Mouse (Mus musculus) intestine, embryonic 14.5 days (tissue): ENCODE results near the gene Usp30. TPM values are rescaled to one million over a fixed set of nuclear protein-coding genes. Genes with fewer than 3 reads are reported as not detected.

Experiments
- ATAC-seq: fragments of 200-750 bp; cut with Nextera tagmentation; replicated peaks from 2 replicates; pipeline ENCODE4 v1.8.0; 2017; ENCODE audit warnings: low read depth, moderate number of reproducible peaks, moderate TSS enrichment, moderate library complexity; ENCODE audit not compliant: low FRiP score, low TSS enrichment
- DNase-seq: peaks from one replicate; pipeline ENCODE4 v3.0.0-alpha.2; 2018; ENCODE audit warnings: low spot score
- H3K27ac ChIP-seq: fragments of 300-500 bp; sonication (generic); 2 replicates; pipeline ENCODE4 v1.5.1; 2014; ENCODE audit warnings: low read depth, mild to moderate bottlenecking, control low read depth
- H3K27me3 ChIP-seq: fragments of 300-500 bp; sonication (generic); replicated peaks from 2 replicates; pipeline ENCODE4 v1.6.1; 2014; ENCODE audit warnings: low read length, control low read depth; ENCODE audit not compliant: control insufficient read depth, insufficient read depth
- H3K36me3 ChIP-seq: fragments of 300-500 bp; sonication (generic); 2 replicates; pipeline ENCODE4 v1.6.1; 2014; ENCODE audit warnings: low read length, control low read depth; ENCODE audit not compliant: control insufficient read depth, insufficient read depth
- H3K4me1 ChIP-seq: fragments of 300-500 bp; sonication (generic); replicated peaks from 2 replicates; pipeline ENCODE4 v1.6.1; 2014; ENCODE audit warnings: low read length, control low read depth, mixed read lengths; ENCODE audit not compliant: control insufficient read depth, insufficient read depth
- H3K4me2 ChIP-seq: fragments of 300-500 bp; sonication (generic); 2 replicates; pipeline ENCODE4 v1.6.1; 2014; ENCODE audit warnings: low read length
- H3K4me3 ChIP-seq: fragments of 300-500 bp; sonication (generic); 2 replicates; pipeline ENCODE4 v1.5.1; 2014; ENCODE audit warnings: low read depth, low read length, control low read depth, mixed read lengths
- H3K9ac ChIP-seq: fragments of 300-500 bp; sonication (generic); 2 replicates; pipeline ENCODE4 v1.6.1; 2014; ENCODE audit warnings: mild to moderate bottlenecking, low read length
- H3K9me3 ChIP-seq: fragments of 300-500 bp; sonication (generic); 2 replicates; pipeline ENCODE4 v1.6.1; 2016; ENCODE audit warnings: low read length, control low read depth; ENCODE audit not compliant: control insufficient read depth
- WGBS: fragments of 180-500 bp; shearing (Covaris S2); extraction: QIAGEN DNeasy Blood & Tissue Kit; methylation state at CpG from one replicate; pipeline ENCODE4 v1.1.7; 2014; 5-methylcytosine and 5-hydroxymethylcytosine counted together
- polyA plus RNA-seq: library from polyadenylated mRNA; unstranded; fragments of >200 nt; fragmentation: Nextera tagmentation; extraction: Ambion mirVana; gene quantifications from 2 replicates; pipeline ENCODE4 v1.2.1, GENCODE M21; 2014

The Usp30 gene
- polyA plus RNA-seq, 1 experiment from 2014 or later: 10.1 TPM

- Histone ChIP-seq H3K4me3 (peak within 1 kb of the TSS; percentile 44), H3K36me3 (peaks cover 14% of the 10 kb centered on the region), H3K9ac (peak within 1 kb of the TSS; percentile 39), H3K4me2 (peak within 1 kb of the TSS; percentile 64), H3K27ac (peak within 1 kb of the TSS; percentile 78), H3K4me1 (peaks cover 12% of the 10 kb centered on the region), H3K27me3 (no peaks in the 10 kb centered on the region), H3K9me3 (no peaks in the 10 kb centered on the region)
- WGBS: under 1% methylated on average over 69 of the region's 69 CpGs
- DNase-seq (peak; percentile 99), ATAC-seq (peak; percentile 33)
Measured at GRCm38 (mm10) chr5:114127374-114128349, 62.4 kb downstream of the Usp30 start, which contains the start of gene Alkbh2. Gene Alkbh2 (minus strand): TSS chr5:114128218.

- H3K4me3 ChIP-seq: peak overlapping the region; percentile 90
- 0 out of 2 replicates have a peak, but pooled peaks cover 6% of the 10 kb centered on the region for H3K36me3 ChIP-seq
- H3K4me2 ChIP-seq: peak overlapping the region; percentile 95
- no peak overlapping the region for H3K27ac ChIP-seq
- no peaks in the 10 kb centered on the region for H3K9me3 ChIP-seq
- 77% methylated on average over 15 of the region's 15 CpGs for WGBS
- H3K9ac ChIP-seq: no peak overlapping the region
- ATAC-seq (no peak), DNase-seq (no peak)
- H3K27me3 ChIP-seq: no peaks in the 10 kb centered on the region
- H3K4me1 ChIP-seq: peaks cover 23% of the 10 kb centered on the region
Measured at GRCm38 (mm10) chr5:114129550-114130210, 64.4 kb downstream of the Usp30 start.

- Histone ChIP-seq H3K4me2 (peak within 1 kb of the TSS; percentile 95), H3K36me3 (0 out of 2 replicates have a peak, but pooled peaks cover 2% of the 10 kb centered on the region), H3K9ac (peak within 1 kb of the TSS; percentile 64), H3K4me1 (peaks cover 23% of the 10 kb centered on the region), H3K4me3 (peak within 1 kb of the TSS; percentile 90), H3K27me3 (no peaks in the 10 kb centered on the region), H3K27ac (peak within 1 kb of the TSS; percentile 77), H3K9me3 (no peaks in the 10 kb centered on the region)
- 2% methylated on average over 28 of the region's 29 CpGs for WGBS
- DNase-seq (no peak), ATAC-seq (peak; percentile 44)
Measured at GRCm38 (mm10) chr5:114130211-114130605, 64.9 kb downstream of the Usp30 start, which contains the start of gene Ung. Gene Ung (plus strand): TSS chr5:114130386.

- ATAC-seq (peak; percentile 99), DNase-seq (peak; percentile 98)
- peak overlapping the region; percentile 77 for H3K27ac ChIP-seq
- peak overlapping the region; percentile 95 for H3K4me2 ChIP-seq
- no peaks in the 10 kb centered on the region for H3K9me3 ChIP-seq
- peak overlapping the region; percentile 64 for H3K9ac ChIP-seq
- peak overlapping the region; percentile 90 for H3K4me3 ChIP-seq
- no peaks in the 10 kb centered on the region for H3K36me3 ChIP-seq
- whole genome bisulfite sequencing: under 1% methylated on average over 87 of the region's 87 CpGs
- no peaks in the 10 kb centered on the region for H3K27me3 ChIP-seq
- H3K4me1 ChIP-seq: peaks cover 23% of the 10 kb centered on the region
Measured at GRCm38 (mm10) chr5:114130698-114131520, 65.6 kb downstream of the Usp30 start.

- Histone ChIP-seq H3K4me2 (peak overlapping the region; percentile 95), H3K4me1 (peaks cover 23% of the 10 kb centered on the region), H3K4me3 (peak overlapping the region; percentile 90), H3K27me3 (no peaks in the 10 kb centered on the region), H3K9ac (peak overlapping the region; percentile 64), H3K36me3 (0 out of 2 replicates have a peak, but pooled peaks cover 5% of the 10 kb centered on the region), H3K9me3 (no peaks in the 10 kb centered on the region), H3K27ac (peak overlapping the region; percentile 77)
- no peak for DNase-seq
- under 1% methylated on average over 15 of the region's 15 CpGs for WGBS
- ATAC-seq: no peak
Measured at GRCm38 (mm10) chr5:114131521-114131840, 66.2 kb downstream of the Usp30 start.

GRCm38 (mm10) chr5:114132841-114133240 lies 67.6 kb downstream of the Usp30 start:
- 88% methylated on average over 6 of the region's 6 CpGs for WGBS
- Histone ChIP-seq H3K9me3 (no peaks in the 10 kb centered on the region), H3K4me1 (peaks cover 26% of the 10 kb centered on the region), H3K36me3 (peaks cover 12% of the 10 kb centered on the region), H3K4me2 (no peak overlapping the region), H3K9ac (no peak overlapping the region), H3K27ac (no peak overlapping the region), H3K4me3 (no peak overlapping the region), H3K27me3 (no peaks in the 10 kb centered on the region)
- DNase-seq (no peak), ATAC-seq (no peak)

GRCm38 (mm10) chr5:114134091-114134534 lies 68.9 kb downstream of the Usp30 start:
- Histone ChIP-seq H3K36me3 (peaks cover 14% of the 10 kb centered on the region), H3K4me3 (no peak overlapping the region), H3K9me3 (no peaks in the 10 kb centered on the region), H3K27ac (no peak overlapping the region), H3K27me3 (no peaks in the 10 kb centered on the region), H3K9ac (no peak overlapping the region), H3K4me2 (no peak overlapping the region), H3K4me1 (peaks cover 33% of the 10 kb centered on the region)
- DNase-seq (peak; percentile 68), ATAC-seq (no peak)
- 62% methylated on average over 6 of the region's 6 CpGs for WGBS

- Histone ChIP-seq H3K4me1 (peaks cover 33% of the 10 kb centered on the region), H3K9me3 (no peaks in the 10 kb centered on the region), H3K4me3 (no peak overlapping the region), H3K36me3 (peaks cover 14% of the 10 kb centered on the region), H3K27me3 (no peaks in the 10 kb centered on the region), H3K27ac (no peak overlapping the region), H3K9ac (no peak overlapping the region), H3K4me2 (no peak overlapping the region)
- 90% methylated on average over 10 of the region's 10 CpGs for WGBS
- DNase-seq (no peak), ATAC-seq (no peak)
Measured at GRCm38 (mm10) chr5:114135516-114135915, 70.3 kb downstream of the Usp30 start.
